Mouse (Mus musculus): Measurements from ENCODE around the gene Camta1.

DNA sequence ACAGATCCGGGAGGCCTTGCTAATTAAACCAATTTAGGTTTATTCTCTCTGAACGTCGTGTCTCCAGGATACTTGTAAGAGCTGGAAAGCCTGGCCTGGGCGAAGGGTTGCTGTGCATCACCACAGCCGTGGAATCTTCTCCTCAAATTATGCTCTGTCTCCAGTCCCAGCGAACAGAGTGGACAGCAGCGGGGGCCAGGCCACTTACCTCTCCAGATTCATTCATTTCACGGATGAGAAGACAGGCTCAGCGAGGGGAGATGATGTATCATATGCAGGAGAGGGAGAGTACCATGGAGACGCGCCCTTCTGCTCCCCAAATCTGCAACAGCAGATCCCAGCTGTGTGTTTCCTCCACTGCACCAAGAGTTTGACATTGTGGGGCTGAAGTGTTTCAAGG, 711.6 kb downstream of the Camta1 start:
- no peak for TF ChIP-seq TAL1 (IDR thresholded peaks at IDR 0.05; ENCODE audit: low read length)
- TF ChIP-seq GATA1 (IDR thresholded peaks at IDR 0.05; ENCODE audit: low read length), result no peak
